Mouse (Mus musculus): ENCODE measurements around the gene Taar3.

Gene Taar3

DNA sequence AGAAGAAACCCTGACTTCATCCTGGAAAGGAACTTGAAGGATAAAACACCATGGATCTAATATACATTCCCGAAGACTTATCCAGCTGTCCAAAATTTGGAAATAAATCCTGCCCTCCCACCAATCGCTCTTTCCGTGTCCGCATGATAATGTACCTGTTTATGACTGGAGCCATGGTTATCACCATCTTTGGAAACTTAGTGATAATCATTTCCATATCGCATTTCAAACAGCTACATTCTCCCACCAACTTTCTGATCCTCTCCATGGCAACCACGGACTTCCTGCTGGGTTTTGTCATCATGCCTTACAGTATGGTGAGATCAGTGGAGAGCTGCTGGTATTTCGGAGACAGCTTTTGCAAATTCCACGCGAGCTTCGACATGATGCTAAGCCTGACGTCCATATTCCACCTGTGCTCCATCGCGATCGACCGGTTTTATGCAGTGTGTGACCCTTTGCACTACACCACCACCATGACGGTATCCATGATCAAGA lies at the start of gene Taar3:
Taar3 (plus strand) TSS at position 51 of the 498 bp plus-strand sequence.
- no peak for DNase-seq

DNA sequence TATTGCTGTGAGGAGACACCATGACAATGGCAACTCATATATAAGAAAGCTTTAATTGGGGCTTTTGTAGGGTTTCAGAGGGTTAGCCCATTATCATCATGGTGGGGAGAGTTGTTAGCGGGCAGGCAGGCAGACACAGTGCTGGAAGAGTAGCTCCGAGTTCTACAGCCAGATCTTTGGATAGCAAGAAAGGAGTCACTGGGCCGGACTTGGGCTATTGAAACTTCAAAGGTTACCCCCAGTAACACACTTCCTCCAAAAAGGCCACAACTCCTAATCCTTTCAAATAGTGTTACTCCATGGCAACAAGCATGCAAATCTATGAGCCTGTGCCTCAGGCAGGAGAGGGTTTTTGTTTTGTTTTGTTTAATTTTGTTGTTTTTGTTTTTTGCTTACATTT lies 48.2 kb upstream of the Taar3 start:
- DNase-seq: no peak

DNA sequence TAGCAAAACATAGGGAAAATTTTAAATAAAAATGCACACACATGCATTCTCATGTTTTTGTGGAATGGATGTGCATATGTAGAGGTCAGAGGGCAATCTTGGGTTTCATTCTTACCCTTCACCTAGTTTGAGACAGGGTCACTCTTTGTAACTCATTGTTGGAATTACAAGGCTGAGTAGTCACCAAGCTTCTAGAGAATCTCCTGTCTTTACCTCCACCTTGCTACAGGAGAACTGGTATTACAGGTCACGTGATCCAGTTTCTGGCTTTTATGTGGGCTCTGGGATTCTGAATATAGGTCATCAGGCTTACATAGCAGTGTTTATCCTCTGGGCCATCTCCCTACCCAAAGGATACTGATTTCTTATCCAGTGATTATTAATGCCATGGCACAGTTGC lies 43.7 kb upstream of the Taar3 start:
- DNase-seq: no peak

DNA sequence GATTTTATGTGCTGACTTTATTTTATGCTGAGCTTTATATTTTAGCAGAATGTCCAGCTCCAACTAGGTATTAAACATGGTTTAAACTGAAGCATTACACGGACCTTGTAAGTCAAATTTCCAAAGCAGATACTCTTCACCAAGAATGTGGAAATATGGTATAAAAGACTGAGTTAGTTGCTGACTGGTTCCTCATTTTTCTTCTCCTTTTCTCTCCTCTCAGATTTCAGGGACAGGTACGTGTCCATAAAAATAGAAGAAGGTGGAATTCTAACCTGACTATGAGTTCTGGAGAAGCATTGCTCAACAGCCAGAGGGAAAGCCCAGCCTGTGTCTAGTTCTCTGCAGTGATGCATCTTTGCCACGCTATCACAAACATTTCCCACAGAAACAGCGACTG lies 29.3 kb upstream of the Taar3 start, which contains the start of gene Taar1:
Taar1 (plus strand) TSS at position 301 of the 400 bp plus-strand sequence.
- no peak for DNase-seq

DNA sequence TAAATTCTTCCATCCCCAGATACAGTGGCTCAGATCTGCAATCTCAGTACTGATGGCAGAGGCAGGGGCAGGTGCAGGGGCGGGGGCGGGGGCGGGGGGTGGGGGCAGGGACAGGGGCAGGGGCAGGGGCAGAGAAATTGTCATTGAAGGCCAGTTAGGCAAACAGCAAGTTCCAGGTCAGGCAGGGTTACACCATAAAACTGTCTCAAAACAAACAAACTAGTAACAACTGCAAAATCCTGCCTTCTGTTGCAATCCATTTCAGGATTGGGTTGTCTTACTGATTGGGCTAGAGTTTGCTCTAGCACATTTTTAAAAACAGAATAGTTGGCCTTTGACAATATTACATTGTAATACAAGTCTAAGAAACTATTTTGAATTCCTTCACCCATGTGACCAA lies 26.9 kb upstream of the Taar3 start:
- no peak for DNase-seq

DNA sequence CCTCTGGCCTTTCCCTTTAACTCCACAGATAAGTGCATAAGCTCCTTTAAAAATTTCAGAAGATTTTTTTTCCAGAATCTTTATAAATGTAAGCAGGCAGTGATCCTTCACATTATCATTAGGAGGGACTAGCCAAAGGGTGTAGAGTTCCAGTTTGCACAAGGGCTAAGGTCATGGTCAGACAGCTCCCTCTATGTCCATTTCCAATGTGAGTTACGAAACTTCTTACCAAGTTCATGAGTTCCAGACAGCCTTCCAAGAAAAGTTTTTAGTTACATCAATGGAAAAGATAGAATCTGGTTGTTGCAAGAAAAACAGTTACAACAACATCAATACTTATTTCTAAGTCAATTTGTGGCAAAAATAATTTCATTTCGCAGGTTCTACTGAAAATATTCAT lies 25.4 kb upstream of the Taar3 start:
- no peak for DNase-seq

DNA sequence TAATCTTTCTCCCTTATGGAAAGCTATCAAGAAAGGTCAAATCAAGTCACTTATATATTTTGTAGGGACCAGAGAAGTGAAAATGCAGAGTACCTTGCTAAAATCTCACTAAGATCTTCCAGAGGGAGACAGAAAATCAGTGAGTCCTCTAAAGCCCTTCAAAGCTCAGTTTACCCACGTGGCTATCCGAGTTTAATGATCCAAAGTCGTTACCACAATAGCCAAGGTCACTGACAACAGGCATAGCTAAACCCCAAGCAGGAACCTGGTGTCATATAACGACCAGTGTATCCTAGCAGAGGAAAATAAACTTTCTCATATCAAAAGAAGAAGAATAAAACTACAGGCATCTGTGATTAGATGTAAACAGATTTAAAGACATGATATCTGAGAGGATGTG lies 11.7 kb upstream of the Taar3 start:
- no peak for DNase-seq

DNA sequence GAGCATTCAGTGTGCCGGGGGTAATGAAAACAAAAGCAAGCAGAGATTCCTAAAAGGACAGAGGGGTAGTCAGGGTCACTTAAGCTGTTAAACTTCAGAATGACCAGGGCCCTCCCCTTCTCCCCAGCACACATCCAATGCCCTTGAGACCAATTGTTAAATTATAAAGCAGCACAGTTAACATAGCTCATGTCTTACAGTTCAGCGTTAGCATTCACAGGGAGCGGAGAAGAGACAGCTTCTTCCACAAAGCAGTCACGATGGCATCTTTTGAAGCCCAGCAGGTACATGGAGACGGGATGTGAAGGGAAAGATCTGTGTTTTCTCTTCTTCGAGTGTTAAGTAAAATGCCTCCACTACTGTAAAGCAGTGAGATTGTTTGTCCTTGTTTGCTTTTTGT lies 11.0 kb upstream of the Taar3 start, which contains the start of gene Taar2:
Taar2 (plus strand) TSS at position 261 of the 400 bp plus-strand sequence.
- DNase-seq: no peak

DNA sequence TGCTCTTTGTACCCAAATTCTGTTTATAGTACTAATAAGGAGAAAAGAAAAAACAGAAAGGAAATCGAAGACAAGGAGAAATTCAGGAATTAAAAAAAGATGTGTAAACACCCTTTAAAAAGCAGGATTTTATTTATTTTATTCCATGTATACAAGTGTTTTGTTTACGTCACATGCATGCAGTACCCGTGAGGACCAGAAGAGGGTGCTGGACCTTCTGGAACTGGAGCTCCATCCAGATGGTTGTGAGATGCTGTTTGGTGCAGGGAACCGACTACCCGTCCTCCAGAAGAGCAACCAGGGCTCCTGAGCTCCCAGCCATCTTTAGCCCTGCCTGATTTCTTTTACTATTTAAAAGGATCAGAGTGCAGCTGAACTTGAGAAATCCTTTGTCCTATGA lies 6.9 kb upstream of the Taar3 start:
- DNase-seq: no peak

DNA sequence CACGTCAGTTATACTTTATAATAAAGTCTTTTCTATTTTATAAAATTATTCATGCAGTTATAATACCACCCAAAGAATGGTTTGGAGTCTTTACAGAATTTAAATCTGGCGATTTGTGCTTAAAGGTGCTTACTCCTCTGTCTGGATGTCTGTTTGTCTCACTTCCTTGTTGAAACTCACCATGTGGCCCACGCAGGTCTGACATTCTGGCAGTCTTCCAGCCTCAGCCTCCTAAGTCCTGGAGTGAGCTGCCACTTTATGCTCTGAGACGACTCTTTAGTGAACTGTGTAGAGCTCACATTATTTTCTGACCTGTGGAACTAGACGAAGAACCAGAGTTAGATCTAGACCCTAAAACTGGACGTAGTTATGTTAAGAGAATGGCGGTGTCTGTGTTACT lies 1.3 kb upstream of the Taar3 start:
- DNase-seq: peak; percentile 7

DNA sequence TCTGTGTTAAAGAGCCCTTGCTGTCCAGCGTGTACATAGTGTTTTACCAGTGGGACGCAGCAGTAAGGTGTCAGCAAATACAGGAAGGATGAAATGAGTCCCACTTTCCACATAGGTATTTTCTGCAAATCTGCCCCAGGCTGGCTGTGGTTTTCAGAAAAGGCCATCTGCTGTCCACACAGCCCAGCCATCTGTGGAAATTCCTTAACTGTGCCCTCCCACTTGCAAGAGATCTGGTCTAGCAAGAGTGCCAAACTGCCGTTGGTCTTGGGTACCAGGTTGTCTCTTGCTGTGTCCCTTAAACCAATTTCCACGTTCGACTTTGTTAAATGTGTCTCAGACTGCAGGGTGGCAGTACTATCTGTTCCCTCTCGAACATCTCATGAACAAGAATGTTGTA lies 2.4 kb downstream of the Taar3 start:
- no peak for DNase-seq

DNA sequence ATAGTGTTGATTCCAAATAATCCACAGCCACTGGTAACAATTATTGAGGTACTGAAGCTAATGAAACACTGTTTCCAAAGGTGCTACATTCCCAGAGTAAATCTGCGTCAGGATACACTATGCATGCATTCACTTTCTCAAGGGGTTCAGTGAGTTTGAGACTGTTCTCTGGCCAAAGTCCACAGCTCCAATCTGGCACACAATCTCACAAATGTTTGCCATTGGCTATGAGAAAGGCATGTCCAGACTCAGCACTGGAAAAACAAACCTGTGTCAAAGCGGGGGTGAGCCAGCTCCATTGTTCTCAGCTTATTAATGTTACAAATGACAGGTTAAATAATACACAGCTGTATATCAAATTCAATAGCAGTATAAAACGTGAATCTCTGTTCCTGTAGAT lies 9.7 kb downstream of the Taar3 start:
- DNase-seq: no peak

DNA sequence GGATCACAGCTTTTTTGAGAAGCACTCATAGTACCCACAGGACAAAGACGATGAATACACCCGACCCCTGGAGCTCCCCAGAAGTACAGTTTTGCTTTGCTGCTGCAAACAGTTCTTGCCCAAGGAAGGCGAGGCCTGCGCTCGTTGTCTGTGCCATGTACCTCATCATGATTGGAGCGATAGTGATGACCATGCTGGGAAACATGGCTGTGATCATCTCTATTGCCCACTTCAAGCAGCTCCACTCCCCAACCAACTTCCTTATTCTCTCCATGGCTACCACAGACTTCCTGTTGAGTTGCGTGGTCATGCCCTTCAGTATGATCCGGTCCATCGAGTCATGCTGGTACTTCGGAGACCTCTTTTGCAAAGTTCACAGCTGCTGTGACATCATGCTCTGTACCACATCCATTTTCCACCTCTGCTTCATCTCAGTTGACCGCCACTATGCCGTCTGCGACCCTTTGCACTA lies 11.1 kb downstream of the Taar3 start, which contains the start of gene Taar4:
Taar4 (plus strand) TSS at position 51 of the 472 bp plus-strand sequence.
- DNase-seq: no peak

DNA sequence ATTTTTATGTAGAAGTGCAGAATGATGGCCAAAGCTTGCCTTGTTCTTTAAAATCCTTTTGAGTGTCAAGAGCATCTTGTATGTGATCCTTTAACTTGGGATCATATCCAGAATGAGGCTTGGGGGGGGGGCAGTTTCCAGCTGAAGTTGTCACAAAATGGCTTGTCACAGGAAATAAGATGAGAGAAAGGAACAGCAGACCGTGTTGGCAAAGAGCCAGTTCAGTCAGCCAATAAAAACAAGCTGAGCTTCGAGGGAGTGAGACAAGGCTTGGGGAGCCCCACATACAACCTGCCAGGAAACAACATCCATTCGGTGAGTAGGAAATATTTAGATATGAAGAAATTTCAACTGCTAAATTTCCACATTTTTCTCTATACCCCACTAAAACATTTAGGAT lies 14.1 kb downstream of the Taar3 start:
- no peak for DNase-seq

DNA sequence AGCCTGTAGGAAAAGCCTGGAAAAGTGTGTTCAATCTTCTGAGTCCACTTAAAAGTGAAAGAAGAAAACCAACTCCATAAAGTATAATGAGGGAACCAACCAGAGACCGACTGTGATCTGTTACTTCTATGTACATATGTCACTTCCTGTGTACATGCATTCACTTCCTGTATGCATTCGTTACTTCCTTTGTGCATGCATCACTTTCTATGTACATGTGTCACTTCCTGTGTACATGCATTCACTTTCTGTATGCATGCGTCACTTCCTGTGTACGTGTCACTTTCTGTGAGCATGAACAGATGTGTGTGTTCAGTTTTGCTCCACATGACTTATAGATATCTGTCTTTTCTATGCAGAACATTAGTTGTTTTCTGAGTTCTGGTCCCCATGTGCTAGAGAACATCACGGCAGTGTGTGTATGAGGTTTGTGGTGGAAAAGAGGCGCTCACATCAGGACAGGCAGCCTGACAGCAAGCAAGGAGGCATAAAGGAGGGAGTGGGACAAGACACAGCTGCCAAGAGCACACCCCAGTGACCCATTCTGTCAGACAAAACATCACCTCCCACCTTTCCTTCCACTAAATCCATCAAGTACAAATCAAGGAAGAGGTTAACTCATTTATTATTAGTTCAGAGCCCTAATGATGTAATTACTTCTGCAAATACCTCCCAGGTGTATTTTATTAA lies 15.7 kb downstream of the Taar3 start:
- DNase-seq: no peak

DNA sequence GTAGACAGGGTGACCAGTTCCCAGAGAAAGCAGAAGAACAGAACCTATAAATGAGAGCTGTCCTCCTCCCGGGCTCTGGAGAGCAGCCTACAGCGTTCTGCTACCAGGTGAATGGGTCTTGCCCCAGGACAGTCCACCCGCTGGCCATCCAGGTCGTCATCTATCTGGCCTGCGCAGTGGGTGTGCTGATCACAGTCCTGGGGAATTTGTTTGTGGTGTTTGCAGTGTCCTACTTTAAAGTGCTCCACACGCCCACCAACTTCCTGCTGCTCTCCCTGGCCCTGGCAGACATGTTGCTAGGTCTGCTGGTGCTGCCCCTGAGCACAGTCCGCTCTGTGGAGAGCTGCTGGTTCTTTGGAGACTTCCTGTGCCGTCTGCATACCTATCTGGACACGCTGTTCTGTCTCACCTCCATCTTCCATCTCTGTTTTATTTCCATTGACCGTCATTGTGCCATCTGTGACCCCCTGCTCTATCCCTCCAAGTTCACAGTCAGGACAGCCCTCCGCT lies 21.4 kb downstream of the Taar3 start, which contains the start of gene Taar5:
Taar5 (plus strand) TSS at position 51 of the 510 bp plus-strand sequence.
- no peak for DNase-seq

DNA sequence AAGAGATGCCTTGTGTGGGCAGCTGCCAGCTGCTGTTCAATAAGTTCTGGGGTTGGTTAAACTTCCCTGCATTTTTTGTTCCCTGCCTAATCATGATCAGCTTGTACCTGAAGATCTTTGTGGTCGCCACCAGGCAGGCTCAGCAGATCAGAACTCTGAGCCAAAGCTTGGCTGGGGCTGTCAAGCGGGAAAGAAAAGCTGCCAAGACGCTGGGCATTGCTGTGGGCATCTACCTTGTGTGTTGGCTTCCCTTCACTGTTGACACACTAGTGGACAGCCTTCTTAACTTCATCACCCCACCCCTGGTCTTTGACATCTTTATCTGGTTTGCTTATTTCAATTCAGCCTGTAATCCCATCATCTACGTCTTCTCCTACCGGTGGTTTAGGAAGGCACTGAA lies 21.9 kb downstream of the Taar3 start:
- DNase-seq: no peak

DNA sequence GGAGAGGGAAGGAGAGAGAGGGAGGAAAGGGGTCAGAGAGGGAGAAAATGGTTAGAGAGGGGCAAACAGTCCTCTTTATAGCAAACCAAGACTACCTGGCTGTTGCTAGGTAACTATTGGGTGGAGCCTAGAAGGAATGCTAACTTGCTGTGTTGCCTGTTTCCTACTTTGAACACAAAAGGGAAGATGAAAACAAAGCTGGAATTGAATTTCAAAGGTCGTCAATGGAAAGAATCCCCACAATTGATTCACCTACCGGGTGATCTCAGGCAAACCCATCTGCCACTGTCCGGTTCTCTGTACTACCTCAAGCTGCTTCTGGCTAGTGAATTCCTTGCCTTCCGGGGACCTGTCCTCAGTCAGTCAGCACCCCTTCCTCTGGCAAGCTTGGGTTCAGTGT lies 28.6 kb downstream of the Taar3 start:
- DNase-seq: no peak

DNA sequence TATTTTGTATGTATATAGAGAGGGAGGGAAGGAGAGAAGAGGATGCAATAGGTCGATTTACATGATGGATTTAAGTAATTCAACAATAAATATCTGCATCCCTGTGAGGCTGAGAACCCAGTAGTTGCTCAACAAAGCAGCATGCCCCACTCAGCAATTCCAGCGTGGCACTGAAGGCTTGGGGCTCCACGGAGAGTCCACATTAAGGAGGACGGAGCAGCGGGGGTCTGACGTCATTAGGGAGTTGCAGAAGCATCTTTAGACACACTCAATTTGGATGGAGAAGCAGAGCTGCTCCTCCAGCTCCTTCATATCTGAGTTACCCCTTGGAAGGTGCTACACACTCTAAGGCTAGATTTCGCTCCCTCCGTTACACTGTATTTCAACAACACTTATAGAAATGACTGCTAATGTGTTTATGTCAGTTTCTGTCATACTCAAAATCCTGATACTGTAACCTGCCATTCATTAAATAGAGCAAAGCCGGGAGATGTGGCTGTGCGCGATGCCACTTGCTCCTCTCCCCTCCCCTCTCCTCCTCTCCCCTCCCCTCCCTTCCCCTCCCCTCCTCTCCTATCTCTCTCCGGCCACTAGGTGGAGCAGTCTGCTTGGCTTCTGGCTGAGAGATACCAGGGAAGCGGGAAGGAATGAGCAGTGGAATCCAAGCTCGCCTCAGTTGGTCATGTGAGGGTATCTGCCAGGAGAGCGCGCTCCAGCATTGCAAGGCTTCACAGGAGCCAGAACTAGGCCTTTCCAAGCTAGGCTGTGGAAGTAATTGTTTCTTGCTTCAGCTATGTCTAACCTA lies 29.7 kb downstream of the Taar3 start:
- DNase-seq: peak; percentile 76

DNA sequence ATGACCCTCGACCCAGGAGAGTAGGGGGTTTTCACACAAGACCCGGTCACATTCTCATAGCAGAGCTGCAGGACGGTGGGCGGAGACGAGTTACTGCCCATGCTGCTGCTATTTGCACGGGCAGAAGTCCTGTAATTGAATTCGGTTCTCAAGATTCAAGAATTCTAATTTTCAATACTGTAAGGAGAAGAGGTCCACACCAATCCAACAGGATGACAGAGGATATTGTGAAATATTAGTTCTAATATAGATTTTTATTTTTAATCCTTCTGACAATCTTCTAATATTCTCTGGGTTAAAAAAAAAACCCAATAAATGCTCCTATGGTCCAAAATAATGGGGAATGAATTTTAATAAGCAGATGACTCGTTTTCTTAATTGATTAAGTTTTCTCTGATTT lies 36.2 kb downstream of the Taar3 start, which contains the start of gene Taar6:
Taar6 (minus strand) TSS at position 101 of the 400 bp plus-strand sequence.
- DNase-seq: no peak

DNA sequence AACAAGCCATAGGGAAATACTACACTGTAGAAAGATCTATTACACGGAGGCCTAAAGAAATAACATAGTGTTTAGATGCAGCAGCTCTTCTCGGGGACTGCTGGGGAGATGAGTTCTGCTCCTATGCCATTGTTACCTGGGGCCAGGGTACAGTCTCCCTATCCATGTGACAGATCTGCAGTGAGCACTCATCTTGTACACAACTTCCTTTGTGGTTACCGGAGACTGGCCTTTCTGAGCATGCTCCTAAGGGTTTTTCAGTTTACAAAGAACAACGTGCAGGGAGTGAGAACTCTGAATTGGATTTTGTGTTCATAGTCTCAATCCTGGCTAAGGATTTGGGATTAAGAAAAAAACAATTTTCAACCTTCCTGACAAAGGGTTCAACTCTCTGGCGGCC lies 37.1 kb downstream of the Taar3 start:
- no peak for DNase-seq

DNA sequence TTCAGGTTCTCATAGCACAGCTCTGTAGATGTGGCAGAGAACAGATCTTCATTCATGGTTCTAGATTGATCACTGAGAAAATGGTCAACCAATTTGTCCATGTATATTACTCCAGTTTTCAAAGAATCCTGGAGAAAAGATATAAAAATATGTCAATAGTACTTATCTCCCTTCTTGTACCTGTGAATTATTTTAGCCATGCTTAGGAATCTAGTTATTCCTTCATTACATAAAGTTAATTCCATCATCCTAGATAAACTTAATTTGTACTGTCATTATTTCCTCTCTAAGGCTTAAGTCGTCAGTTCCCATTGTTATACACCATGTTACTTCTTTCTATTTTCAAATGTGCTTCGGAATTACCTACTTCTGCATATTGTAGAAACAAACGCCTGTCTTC lies 44.0 kb downstream of the Taar3 start, which contains the start of gene Taar7a:
Taar7a (minus strand) TSS at position 101 of the 400 bp plus-strand sequence.
- DNase-seq: no peak

DNA sequence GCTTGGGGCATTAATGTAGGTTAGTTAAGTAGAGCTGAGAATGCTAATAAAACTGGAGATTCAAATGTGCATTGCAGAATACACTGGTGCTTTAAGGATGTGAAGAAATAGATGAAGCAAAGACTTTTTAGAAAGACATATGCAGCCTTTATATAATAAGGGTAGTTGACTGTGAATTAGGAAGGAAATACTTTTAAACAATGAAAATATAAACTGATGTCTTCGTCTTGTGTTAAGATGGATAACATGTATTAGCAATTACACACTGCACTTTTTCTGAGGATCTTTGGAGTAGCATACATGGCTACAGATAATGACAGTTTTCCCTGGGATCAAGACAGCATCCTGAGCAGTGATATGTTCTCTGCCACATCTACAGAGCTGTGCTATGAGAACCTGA lies 50.3 kb downstream of the Taar3 start, which contains the start of gene Taar7b:
Taar7b (plus strand) TSS at position 301 of the 400 bp plus-strand sequence.
- no peak for DNase-seq

Data from lung, postnatal 14 days (tissue).